ENCODE assay signal across 8 mouse cellular contexts in genomic region chr6:118197440-118197975, GRCm38 (mm10). TPM values are rescaled to one million over a fixed set of nuclear protein-coding genes. Genes with fewer than 3 reads are reported as not detected.
DNase-seq lines count a peak whose midpoint lies in the region; ATAC-seq and TF ChIP-seq lines count a peak whose summit lies in the region.

Ret (minus strand) TSS chr6:118197718.

- no peaks in the 10 kb centered on the region; the same call in 1 of the 2 replicates for H3K4me1 ChIP-seq in erythroblast, embryonic 14.5 days (ENCODE audit: control insufficient read depth)
- H3K4me1 ChIP-seq in ES-Bruce4 (ENCODE audit: control insufficient read depth, insufficient read depth, low read length): no peaks in the 10 kb centered on the region
- no peaks in the 10 kb centered on the region for H3K4me1 ChIP-seq in forebrain, embryonic 14.5 days (ENCODE audit: control insufficient read depth, insufficient read depth, low read length)
- H3K4me1 ChIP-seq in liver, embryonic 13.5 days (replicated peaks): peaks cover 8% of the 10 kb centered on the region

- under 1% methylated on average over 26 of the region's 26 CpGs for WGBS in forebrain, embryonic 14.5 days
- WGBS in liver, embryonic 13.5 days (ENCODE audit: insufficient replicate concordance): 1% methylated on average over 26 of the region's 26 CpGs

- peak within 1 kb of the TSS; percentile 59 for H3K9ac ChIP-seq in ES-Bruce4 (ENCODE audit: low read depth, poor library complexity, severe bottlenecking)
- H3K9ac ChIP-seq in forebrain, embryonic 14.5 days (ENCODE audit: low read length): peak within 1 kb of the TSS; percentile 60
- H3K9ac ChIP-seq in liver, embryonic 13.5 days: no peak within 1 kb of the TSS

- no peak for TF ChIP-seq CTCF in ES-Bruce4 (IDR thresholded peaks at IDR 0.05; ENCODE audit: low read depth, low read length)

- peak; percentile 26 for DNase-seq in forebrain, embryonic 14.5 days (ENCODE audit: low spot score)
- no peak for DNase-seq in liver, embryonic 13.5 days
- no peak for DNase-seq in right cerebral cortex, adult 2 months (ENCODE audit: low spot score in 2 of 2)
- no peak for DNase-seq in left cerebral cortex, adult 8-10 months (ENCODE audit: low spot score in 2 of 2)
- DNase-seq in layer of hippocampus, postnatal 14 days (ENCODE audit: low spot score in 2 of 2): no peak

- TF ChIP-seq POLR2A in ES-Bruce4 (IDR thresholded peaks at IDR 0.05; ENCODE audit: insufficient read depth, low read length): no peak

- peak within 1 kb of the TSS; percentile 16 for H3K4me3 ChIP-seq in erythroblast, embryonic 14.5 days (replicated peaks)
- H3K4me3 ChIP-seq in ES-Bruce4 (ENCODE audit: low read depth, low read length): peak within 1 kb of the TSS; percentile 81
- peak within 1 kb of the TSS; percentile 65 for H3K4me3 ChIP-seq in forebrain, embryonic 14.5 days (ENCODE audit: low read depth, low read length)
- H3K4me3 ChIP-seq in liver, embryonic 13.5 days (replicated peaks): peak within 1 kb of the TSS; percentile 51

- ATAC-seq in erythroblast, adult 5-6 weeks (replicated peaks; ENCODE audit: low FRiP score, poor library complexity, severe bottlenecking): no peak
- ATAC-seq in forebrain, embryonic 14.5 days: 0 out of 2 replicates have a peak, but pooled peaks have one; percentile 21
- no peak for ATAC-seq in liver, embryonic 13.5 days (ENCODE audit: low read depth)

- peak within 1 kb of the TSS; percentile 97 for H3K4me2 ChIP-seq in forebrain, embryonic 14.5 days (ENCODE audit: low read length)
- H3K4me2 ChIP-seq in liver, embryonic 13.5 days: peak within 1 kb of the TSS; percentile 67

- no peak for TF ChIP-seq EP300 in ES-Bruce4 (IDR thresholded peaks at IDR 0.05; ENCODE audit: insufficient read depth, low read depth, low read length)

- H3K9me3 ChIP-seq in erythroblast, embryonic 14.5 days (ENCODE audit: control insufficient read depth, low read length): no peaks in the 10 kb centered on the region
- no peaks in the 10 kb centered on the region for H3K9me3 ChIP-seq in ES-Bruce4 (replicated peaks; ENCODE audit: control insufficient read depth, insufficient read depth, low read length, poor library complexity, severe bottlenecking)
- no peaks in the 10 kb centered on the region for H3K9me3 ChIP-seq in forebrain, embryonic 14.5 days (replicated peaks; ENCODE audit: control insufficient read depth, low read length)
- no peaks in the 10 kb centered on the region for H3K9me3 ChIP-seq in liver, embryonic 13.5 days (replicated peaks)

- H3K36me3 ChIP-seq in erythroblast, embryonic 14.5 days (ENCODE audit: control insufficient read depth): no peaks in the 10 kb centered on the region
- no peaks in the 10 kb centered on the region for H3K36me3 ChIP-seq in ES-Bruce4 (ENCODE audit: control insufficient read depth, insufficient read depth, low read length, poor library complexity, severe bottlenecking)
- H3K36me3 ChIP-seq in forebrain, embryonic 14.5 days (ENCODE audit: control insufficient read depth, insufficient read depth, low read length): no peaks in the 10 kb centered on the region
- no peaks in the 10 kb centered on the region for H3K36me3 ChIP-seq in liver, embryonic 13.5 days

- no peak within 1 kb of the TSS for H3K27ac ChIP-seq in ES-Bruce4 (ENCODE audit: insufficient read depth, low read length)
- no peak within 1 kb of the TSS for H3K27ac ChIP-seq in forebrain, embryonic 14.5 days (ENCODE audit: low read depth, low read length)
- no peak within 1 kb of the TSS for H3K27ac ChIP-seq in liver, embryonic 13.5 days

- H3K27me3 ChIP-seq in erythroblast, embryonic 14.5 days (ENCODE audit: control insufficient read depth): peaks cover 59% of the 10 kb centered on the region
- peaks cover 14% of the 10 kb centered on the region; the same call in 1 of the 2 replicates for H3K27me3 ChIP-seq in ES-Bruce4 (ENCODE audit: control insufficient read depth, insufficient read depth, low read length, poor library complexity, severe bottlenecking)
- H3K27me3 ChIP-seq in forebrain, embryonic 14.5 days (replicated peaks; ENCODE audit: control insufficient read depth, insufficient read depth, low read length): peaks cover 48% of the 10 kb centered on the region
- H3K27me3 ChIP-seq in liver, embryonic 13.5 days: peaks cover 82% of the 10 kb centered on the region

RNA-seq across cellular contexts. Expression of gene Ret, which starts in this region (rescaled TPM):
- polyA plus RNA-seq in erythroblast, embryonic 14.5 days (2012): not detected in 2 replicates
- total RNA-seq in erythroblast, adult 5-6 weeks (2015; ENCODE audit: low replicate concordance): not detected in 2 replicates
- total RNA-seq in erythroblast, adult 5-6 weeks (2017; ENCODE audit: low replicate concordance): not detected in 2 replicates
- polyA plus RNA-seq in ES-Bruce4 (2011; ENCODE audit: insufficient read depth, insufficient read length, low read depth, missing spikeins): 0.81 and 0.97 TPM in 2 replicates
- polyA plus RNA-seq in forebrain, embryonic 14.5 days (2014; fragmentation: Nextera tagmentation; extraction: Ambion mirVana): 0.75 and 1.2 TPM in 2 replicates
- 0.02 and 0.05 TPM in 2 replicates for polyA plus RNA-seq in liver, embryonic 13.5 days (2015; fragmentation: Nextera tagmentation; extraction: Ambion mirVana)
- 1 to 10 TPM; 3.2 to 5.2 (median 3.5) TPM for total RNA-seq in left cerebral cortex, adult 8-10 months (2022)
- total RNA-seq in layer of hippocampus, postnatal 14 days (2021): 1 to 10 TPM; 4.8 to 4.9 TPM

Comparison
In these comparisons a context has a peak if more than half of its experiments do, and no peak if none do; other contexts are left out.
1. RNA of gene Ret (total RNA-seq): 4.8 to 4.9 TPM in layer of hippocampus, postnatal 14 days and 3.2 to 5.2 TPM in left cerebral cortex, adult 8-10 months; not detected in erythroblast, adult 5-6 weeks; every median in the first group is over 4 times any median in the second.
2. H3K4me3 ChIP-seq: peak in every context shown above with its lines; median percentile 81 in ES-Bruce4; 65 in forebrain, embryonic 14.5 days; 51 in liver, embryonic 13.5 days; 16 in erythroblast, embryonic 14.5 days.